Mouse (Mus musculus): ENCODE data around the gene Med27.

- TF ChIP-seq GATA1 (IDR thresholded peaks at IDR 0.05; ENCODE audit: low read length) (no peak), TAL1 (IDR thresholded peaks at IDR 0.05; ENCODE audit: low read length) (no peak)
These were observed 35.1 kb downstream of the Med27 start for GRCm38 (mm10) chr2:29381683-29382082.

Data from erythroblast, embryonic 14.5 days (primary cell).